Mouse (Mus musculus) embryonic facial prominence, embryonic 15.5 days (tissue): ENCODE results near the gene Adamts12. TPM values are rescaled to one million over a fixed set of nuclear protein-coding genes. Genes with fewer than 3 reads are reported as not detected.

Source experiments
- ATAC-seq: fragments of 200-750 bp; cut with Nextera tagmentation; 2 replicates; pipeline ENCODE4 v1.8.0; 2017; ENCODE audit warnings: low read depth, moderate TSS enrichment; ENCODE audit not compliant: insufficient number of reproducible peaks, low FRiP score, low TSS enrichment
- H3K27ac ChIP-seq: fragments of 300-500 bp; sonication (generic); replicated peaks from 2 replicates; pipeline ENCODE4 v1.5.1; 2015; ENCODE audit warnings: mild to moderate bottlenecking, inconsistent platforms
- H3K27me3 ChIP-seq: fragments of 300-500 bp; sonication (generic); 2 replicates; pipeline ENCODE4 v1.6.1; 2015; ENCODE audit warnings: inconsistent platforms
- H3K36me3 ChIP-seq: fragments of 300-500 bp; sonication (generic); 2 replicates; pipeline ENCODE4 v1.6.1; 2015; ENCODE audit warnings: mild to moderate bottlenecking, inconsistent platforms
- H3K4me1 ChIP-seq: fragments of 300-500 bp; sonication (generic); 2 replicates; pipeline ENCODE4 v1.6.1; 2015; ENCODE audit warnings: inconsistent platforms
- H3K4me2 ChIP-seq: fragments of 300-500 bp; sonication (generic); replicated peaks from 2 replicates; pipeline ENCODE4 v1.6.1; 2015; ENCODE audit warnings: mild to moderate bottlenecking, inconsistent platforms
- H3K4me3 ChIP-seq: fragments of 300-500 bp; sonication (generic); replicated peaks from 2 replicates; pipeline ENCODE4 v1.5.1; 2015; ENCODE audit warnings: mild to moderate bottlenecking, inconsistent platforms
- H3K9ac ChIP-seq: fragments of 300-500 bp; sonication (generic); 2 replicates; pipeline ENCODE4 v1.6.1; 2015; ENCODE audit warnings: inconsistent platforms
- H3K9me3 ChIP-seq: fragments of 300-500 bp; sonication (generic); replicated peaks from 2 replicates; pipeline ENCODE4 v1.6.1; 2016; ENCODE audit warnings: inconsistent platforms
- WGBS: fragments of 180-500 bp; shearing (Covaris S2); methylation state at CpG from one replicate; pipeline ENCODE4 v1.1.7; 2015; 5-methylcytosine and 5-hydroxymethylcytosine counted together
- polyA plus RNA-seq: library from polyadenylated mRNA; unstranded; fragments of >200 nt; fragmentation: Nextera tagmentation; extraction: Ambion mirVana; gene quantifications from 2 replicates; pipeline ENCODE4 v1.2.1, GENCODE M21; 2015

The Adamts12 gene
- polyA plus RNA-seq, 1 experiment from 2014 or later: 9.2 TPM

DNA sequence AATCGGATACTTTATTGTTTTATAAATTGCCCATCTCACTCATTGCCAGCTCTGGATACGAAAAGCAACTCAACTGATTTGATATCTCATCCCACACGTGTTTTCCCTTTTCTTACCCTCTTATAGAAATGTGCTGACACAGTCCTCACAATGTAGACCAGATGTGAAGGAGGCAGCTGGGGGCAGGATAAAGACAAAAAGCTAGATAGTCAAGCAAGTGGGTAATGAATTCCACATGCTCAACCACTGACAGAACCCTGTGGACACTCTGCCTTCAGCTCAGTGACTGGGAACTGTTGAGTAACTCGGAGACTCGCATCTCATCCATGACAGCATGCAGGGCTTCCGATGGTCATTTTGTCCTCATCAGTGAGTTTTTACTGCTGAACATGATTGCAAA lies 146.4 kb downstream of the Adamts12 start:
- 29% methylated on average over 6 of the region's 6 CpGs for WGBS
- Histone ChIP-seq H3K27ac (peak overlapping the region; percentile 29; the same call in 1 of the 2 replicates), H3K9ac (no peak overlapping the region)

DNA sequence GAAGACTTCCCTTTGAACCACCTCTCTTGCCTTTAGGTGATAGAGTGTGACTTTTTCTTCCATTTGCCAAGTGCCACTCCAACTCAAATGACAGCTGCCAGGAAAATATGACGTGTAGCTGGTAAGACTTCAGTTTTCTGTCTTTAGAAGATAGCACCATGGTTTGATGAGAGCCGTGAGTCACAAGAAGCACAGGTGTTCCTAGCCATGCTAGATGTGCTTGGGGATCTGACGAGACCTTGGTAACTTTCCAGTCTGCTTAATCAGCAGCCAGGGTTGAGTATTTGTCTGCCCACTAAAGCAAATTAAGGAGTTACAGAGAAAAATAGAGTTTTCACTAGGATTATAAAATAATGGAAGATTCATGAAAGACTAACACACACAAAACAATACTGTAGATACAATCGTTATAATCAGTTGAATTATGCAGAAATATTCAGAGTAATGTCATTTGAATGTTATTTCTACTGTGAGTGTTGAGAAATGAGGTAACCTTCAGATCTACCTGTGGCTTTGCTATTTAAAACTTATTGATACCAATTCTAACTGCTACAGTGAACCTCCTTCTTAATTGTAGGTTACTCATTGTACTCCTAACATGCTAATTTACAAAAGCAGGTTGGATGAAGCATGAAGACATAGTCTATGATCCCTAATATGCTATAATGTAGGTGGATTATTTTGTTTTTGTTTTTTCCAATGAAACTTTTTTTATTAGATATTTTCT lies 169.5 kb downstream of the Adamts12 start:
- Histone ChIP-seq H3K4me1 (no peaks in the 10 kb centered on the region), H3K27me3 (no peaks in the 10 kb centered on the region), H3K36me3 (no peaks in the 10 kb centered on the region), H3K4me3 (no peak overlapping the region), H3K9ac (no peak overlapping the region), H3K9me3 (no peaks in the 10 kb centered on the region), H3K4me2 (no peak overlapping the region), H3K27ac (no peak overlapping the region)
- no peak for ATAC-seq
- 80% methylated on average over 4 of the region's 4 CpGs for WGBS

More for the DNA sequence above, 146.4 kb downstream of the Adamts12 start:
- Histone ChIP-seq H3K36me3 (no peaks in the 10 kb centered on the region), H3K4me3 (no peak overlapping the region), H3K4me1 (0 out of 2 replicates have a peak, but pooled peaks cover 4% of the 10 kb centered on the region), H3K27me3 (no peaks in the 10 kb centered on the region), H3K4me2 (no peak overlapping the region), H3K9me3 (no peaks in the 10 kb centered on the region)
- ATAC-seq: peak; percentile 76

DNA sequence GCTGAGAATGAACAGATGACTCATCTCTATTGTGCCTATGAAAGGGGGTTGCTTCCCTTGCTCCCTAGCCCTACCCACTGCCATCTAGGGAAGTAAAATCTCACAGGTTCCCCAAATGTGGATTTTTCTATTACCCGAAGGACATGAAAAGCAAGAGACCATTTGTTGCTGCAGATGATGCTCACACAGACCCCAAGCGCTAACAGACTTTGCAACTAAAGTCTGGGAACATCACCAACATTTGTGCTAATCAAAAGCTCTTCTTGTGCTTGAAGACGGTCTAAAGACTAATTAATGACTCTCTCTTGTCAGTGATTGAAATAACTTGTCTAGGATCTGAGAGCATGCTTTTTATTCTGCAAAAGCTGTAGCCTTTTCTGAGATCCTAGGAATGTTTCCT lies 175.8 kb downstream of the Adamts12 start:
- no peaks in the 10 kb centered on the region for H3K27me3 ChIP-seq
- H3K4me3 ChIP-seq: no peak overlapping the region
- 0 out of 2 replicates have a peak, but pooled peaks cover 5% of the 10 kb centered on the region for H3K36me3 ChIP-seq
- H3K9me3 ChIP-seq: no peaks in the 10 kb centered on the region
- H3K27ac ChIP-seq: no peak overlapping the region
- WGBS: 82% methylated on average over 3 of the region's 3 CpGs
- H3K4me1 ChIP-seq: no peaks in the 10 kb centered on the region
- H3K9ac ChIP-seq: no peak overlapping the region
- no peak overlapping the region for H3K4me2 ChIP-seq
- no peak for ATAC-seq

DNA sequence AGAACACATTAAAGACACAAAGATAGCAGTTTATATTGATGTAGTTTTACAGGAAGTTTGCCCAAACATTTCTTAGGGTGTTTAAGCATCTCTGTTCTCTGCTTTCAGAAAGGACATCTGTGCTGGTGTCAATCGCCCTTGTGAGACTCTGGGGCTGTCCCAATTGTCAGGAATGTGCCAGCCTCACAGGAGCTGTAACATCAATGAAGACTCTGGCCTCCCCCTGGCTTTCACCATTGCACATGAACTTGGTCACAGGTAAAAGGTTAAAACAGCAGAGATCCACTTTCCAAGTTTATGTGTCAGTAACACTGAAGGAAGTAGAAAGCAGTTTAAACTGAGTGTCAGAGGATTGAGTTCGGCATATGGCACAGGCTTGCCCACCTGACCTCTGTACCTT lies 176.7 kb downstream of the Adamts12 start:
- Histone ChIP-seq H3K9me3 (no peaks in the 10 kb centered on the region), H3K36me3 (0 out of 2 replicates have a peak, but pooled peaks cover 5% of the 10 kb centered on the region), H3K4me3 (no peak overlapping the region), H3K9ac (no peak overlapping the region), H3K27ac (no peak overlapping the region), H3K4me2 (no peak overlapping the region), H3K4me1 (no peaks in the 10 kb centered on the region), H3K27me3 (no peaks in the 10 kb centered on the region)
- 76% methylated on average over 2 of the region's 2 CpGs for WGBS
- ATAC-seq: no peak

DNA sequence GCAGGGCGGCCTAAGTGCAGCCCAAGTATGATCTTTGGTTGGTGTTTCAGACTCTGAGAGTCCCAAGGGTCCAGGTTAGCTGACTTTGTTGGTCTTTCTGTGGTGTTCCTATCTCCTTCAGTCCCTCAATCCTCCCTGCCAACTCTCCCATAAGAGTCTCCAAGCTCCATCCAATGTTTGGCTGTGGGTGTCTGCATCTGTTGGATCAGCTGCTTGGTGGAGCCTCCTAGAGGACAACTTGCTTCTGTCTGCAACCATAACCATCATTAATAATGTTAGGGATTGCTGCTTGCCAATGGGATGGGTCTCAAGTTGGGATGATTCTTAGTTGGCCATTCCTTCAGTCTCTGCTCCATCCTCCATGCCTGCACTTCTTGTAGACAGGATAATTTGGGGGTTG lies 181.8 kb downstream of the Adamts12 start:
- ATAC-seq: no peak
- Histone ChIP-seq H3K9ac (no peak overlapping the region), H3K36me3 (0 out of 2 replicates have a peak, but pooled peaks cover 8% of the 10 kb centered on the region), H3K9me3 (no peaks in the 10 kb centered on the region), H3K27me3 (no peaks in the 10 kb centered on the region), H3K4me2 (no peak overlapping the region), H3K4me3 (no peak overlapping the region), H3K4me1 (no peaks in the 10 kb centered on the region), H3K27ac (no peak overlapping the region)
- WGBS: 89% methylated on average over 1 of the region's 1 CpGs

DNA sequence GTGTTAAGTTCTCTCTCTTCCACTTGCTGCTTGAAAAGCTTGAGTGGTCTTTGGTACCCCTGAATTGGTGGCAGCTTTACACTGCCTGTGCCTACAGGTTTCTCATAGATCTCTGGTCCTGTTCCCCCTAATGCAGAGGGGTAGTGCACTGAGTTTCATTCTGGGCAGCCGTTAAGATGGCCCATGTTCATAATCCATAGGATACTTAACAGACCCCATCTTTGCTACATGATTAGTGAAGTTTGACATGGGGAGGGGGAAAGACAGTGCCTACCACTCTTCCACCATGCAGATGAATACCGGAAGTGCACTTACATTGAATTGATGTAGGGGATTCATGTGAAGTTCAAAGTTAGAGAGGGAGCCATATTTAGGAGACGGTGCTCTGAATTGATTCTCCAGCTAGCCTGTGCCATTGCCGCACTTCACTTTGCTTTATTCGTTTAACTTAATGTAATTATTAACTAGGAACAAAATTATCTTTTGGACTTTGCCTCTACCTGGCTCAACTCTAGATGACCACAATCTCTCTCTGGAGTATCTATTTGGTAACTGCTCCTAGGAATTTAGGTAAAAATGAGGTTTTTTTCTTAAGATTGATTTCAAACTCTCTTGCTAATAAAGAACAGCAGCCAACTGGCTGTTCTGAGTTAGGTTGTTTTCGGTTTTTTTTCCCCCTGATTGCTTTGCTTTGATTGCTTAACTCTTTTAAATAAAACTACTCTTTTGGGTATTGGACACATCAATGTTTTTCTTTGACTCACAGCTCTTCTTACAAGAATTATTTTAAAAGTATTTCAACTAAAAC lies 214.9 kb downstream of the Adamts12 start:
- H3K9me3 ChIP-seq: no peaks in the 10 kb centered on the region
- no peak overlapping the region for H3K27ac ChIP-seq
- 83% methylated on average over 6 of the region's 6 CpGs for whole genome bisulfite sequencing
- no peak overlapping the region for H3K4me2 ChIP-seq
- H3K4me1 ChIP-seq: no peaks in the 10 kb centered on the region
- H3K9ac ChIP-seq: no peak overlapping the region
- 0 out of 2 replicates have a peak, but pooled peaks cover 3% of the 10 kb centered on the region for H3K36me3 ChIP-seq
- ATAC-seq: no peak
- no peak overlapping the region for H3K4me3 ChIP-seq
- no peaks in the 10 kb centered on the region for H3K27me3 ChIP-seq

DNA sequence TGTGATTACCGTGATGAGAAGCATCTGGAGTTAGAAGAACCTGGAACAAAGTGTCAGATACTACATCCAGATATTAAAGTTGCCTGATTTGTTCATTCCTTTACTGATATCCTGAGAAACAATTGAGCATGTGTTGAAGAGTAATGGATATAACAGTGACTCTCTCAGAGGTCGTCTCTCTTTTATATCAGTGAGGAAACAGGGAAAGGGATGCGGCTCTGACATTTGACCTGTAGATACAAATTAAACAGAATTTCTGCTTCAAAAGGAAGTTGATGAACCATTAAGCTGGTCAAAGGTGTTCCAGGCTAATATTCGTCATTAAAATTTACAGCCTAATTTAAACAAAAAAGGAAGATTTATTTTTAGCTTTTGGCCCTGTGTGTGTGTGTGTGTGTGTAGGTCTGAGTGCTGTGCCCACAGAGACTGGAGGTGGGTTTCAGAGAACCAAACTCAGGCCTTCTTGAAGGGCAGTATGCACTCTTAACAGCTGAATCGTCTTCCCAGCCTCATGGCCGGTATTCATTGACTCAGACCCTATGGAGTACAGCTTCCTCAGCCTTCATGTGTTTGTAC lies 216.2 kb downstream of the Adamts12 start:
- Histone ChIP-seq H3K4me1 (no peaks in the 10 kb centered on the region), H3K4me3 (no peak overlapping the region), H3K4me2 (no peak overlapping the region), H3K27me3 (no peaks in the 10 kb centered on the region), H3K9me3 (no peaks in the 10 kb centered on the region), H3K36me3 (0 out of 2 replicates have a peak, but pooled peaks cover 3% of the 10 kb centered on the region), H3K27ac (no peak overlapping the region), H3K9ac (no peak overlapping the region)
- WGBS: 80% methylated on average over 6 of the region's 6 CpGs
- no peak for ATAC-seq

DNA sequence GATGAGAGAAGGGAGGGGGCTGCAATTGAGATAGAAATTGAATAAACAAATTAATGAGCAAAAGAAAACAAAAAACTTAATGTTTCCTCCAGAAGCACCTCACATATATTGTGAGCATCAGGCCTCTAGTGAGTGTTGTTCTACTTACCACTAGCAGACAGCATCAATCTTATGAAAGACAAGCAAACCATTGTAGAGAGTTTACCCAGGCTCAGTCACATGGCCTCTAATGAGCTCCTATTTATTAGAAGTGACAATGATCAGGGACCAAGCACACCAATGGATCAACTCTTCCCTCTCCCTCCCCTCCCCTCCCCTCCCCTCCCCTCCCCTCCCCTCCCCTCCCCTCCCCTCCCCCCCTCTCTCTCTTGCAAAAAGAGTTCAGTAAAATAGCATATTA lies 218.6 kb downstream of the Adamts12 start:
- Histone ChIP-seq H3K27me3 (no peaks in the 10 kb centered on the region), H3K27ac (no peak overlapping the region), H3K9me3 (no peaks in the 10 kb centered on the region), H3K4me2 (no peak overlapping the region), H3K4me3 (no peak overlapping the region), H3K9ac (no peak overlapping the region), H3K4me1 (no peaks in the 10 kb centered on the region), H3K36me3 (no peaks in the 10 kb centered on the region)
- no peak for ATAC-seq

DNA sequence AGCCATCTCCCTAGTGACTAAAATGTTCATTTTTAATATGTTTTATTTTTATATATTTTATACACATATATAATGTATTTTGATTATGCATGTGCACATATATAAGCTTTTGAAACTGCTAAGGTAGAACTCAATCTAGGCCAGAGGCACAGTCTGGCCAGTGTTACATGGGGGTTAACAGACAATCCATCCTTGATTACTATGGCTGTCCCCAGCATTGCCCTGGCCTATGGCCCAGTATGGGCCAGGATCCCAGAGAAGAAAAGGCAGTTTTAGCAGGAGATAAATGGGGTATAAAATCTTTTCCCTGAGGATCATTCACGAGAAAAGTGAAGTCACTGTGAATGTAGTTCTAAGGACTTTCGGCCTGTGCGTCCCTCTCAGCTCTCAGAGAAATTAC lies 223.2 kb downstream of the Adamts12 start:
- H3K36me3 ChIP-seq: no peaks in the 10 kb centered on the region
- H3K4me2 ChIP-seq: no peak overlapping the region
- H3K9me3 ChIP-seq: no peaks in the 10 kb centered on the region
- no peaks in the 10 kb centered on the region for H3K27me3 ChIP-seq
- no peak overlapping the region for H3K4me3 ChIP-seq
- no peak overlapping the region for H3K27ac ChIP-seq
- WGBS: 79% methylated on average over 3 of the region's 3 CpGs
- H3K4me1 ChIP-seq: no peaks in the 10 kb centered on the region
- ATAC-seq: no peak
- no peak overlapping the region for H3K9ac ChIP-seq

DNA sequence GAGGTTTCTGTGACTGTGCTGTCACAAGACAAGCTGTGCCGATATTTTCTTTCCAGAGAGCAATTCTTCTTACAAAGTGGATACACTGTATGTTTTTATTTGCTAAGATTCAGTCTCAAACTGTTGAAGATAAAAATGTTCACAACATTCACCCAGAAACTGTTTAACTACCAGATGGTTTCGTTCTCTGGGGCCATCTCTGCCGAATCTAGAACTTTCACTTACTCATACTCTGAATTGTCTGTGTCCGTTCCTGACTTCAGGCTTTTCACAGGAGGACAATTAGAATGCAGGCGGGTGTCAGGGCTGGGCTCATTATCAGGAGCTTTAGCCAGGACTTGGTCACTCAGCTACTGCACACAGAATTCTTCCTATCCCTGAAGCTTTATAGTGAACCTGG lies 227.7 kb downstream of the Adamts12 start:
- WGBS: 84% methylated on average over 5 of the region's 5 CpGs

DNA sequence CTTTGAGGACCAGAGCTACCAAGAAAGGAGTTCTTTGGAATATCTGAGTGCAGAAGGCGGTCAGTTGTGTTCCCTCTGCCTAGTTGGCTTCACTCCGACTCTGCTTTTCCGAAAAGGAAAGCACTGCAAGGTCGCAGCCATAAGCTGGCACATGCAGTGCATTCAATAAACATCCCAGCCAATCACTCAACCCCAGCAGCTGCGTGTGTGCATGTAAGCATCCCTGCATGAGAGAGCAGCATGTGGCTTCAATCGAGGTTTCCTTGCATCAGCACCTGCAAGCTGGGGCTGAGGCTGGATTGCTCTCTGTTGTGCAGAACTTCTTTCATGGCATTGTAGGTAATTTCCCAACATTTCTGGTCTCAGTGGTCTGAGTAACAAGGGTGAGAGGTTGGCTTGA lies 230.4 kb downstream of the Adamts12 start:
- Histone ChIP-seq H3K27ac (no peak overlapping the region), H3K36me3 (no peaks in the 10 kb centered on the region), H3K27me3 (no peaks in the 10 kb centered on the region), H3K9ac (no peak overlapping the region), H3K4me1 (no peaks in the 10 kb centered on the region), H3K4me2 (no peak overlapping the region), H3K9me3 (no peaks in the 10 kb centered on the region), H3K4me3 (no peak overlapping the region)
- no peak for ATAC-seq
- 50% methylated on average over 6 of the region's 6 CpGs for WGBS

More for the DNA sequence above, 227.7 kb downstream of the Adamts12 start:
- H3K4me1 ChIP-seq: no peaks in the 10 kb centered on the region
- no peak overlapping the region for H3K4me2 ChIP-seq
- no peaks in the 10 kb centered on the region for H3K27me3 ChIP-seq
- ATAC-seq: no peak
- no peak overlapping the region for H3K9ac ChIP-seq
- H3K27ac ChIP-seq: no peak overlapping the region
- no peaks in the 10 kb centered on the region for H3K9me3 ChIP-seq
- no peak overlapping the region for H3K4me3 ChIP-seq
- H3K36me3 ChIP-seq: no peaks in the 10 kb centered on the region
